Mouse (Mus musculus) megakaryocyte, embryonic 14.5 days (primary cell): ENCODE measurements around the gene Ift80. TPM values are rescaled to one million over a fixed set of nuclear protein-coding genes. Genes with fewer than 3 reads are reported as not detected.

Experiments
- H3K27me3 ChIP-seq: replicated peaks from 2 replicates; pipeline ENCODE3; 2012; ENCODE audit warnings: inconsistent platforms
- H3K36me3 ChIP-seq: replicated peaks from 2 replicates; pipeline ENCODE3; 2012; ENCODE audit warnings: low read length, inconsistent platforms, mixed read lengths
- H3K4me1 ChIP-seq: 2 replicates; pipeline ENCODE4 v1.6.1; 2012; ENCODE audit warnings: inconsistent platforms
- H3K4me3 ChIP-seq: replicated peaks from 2 replicates; pipeline ENCODE3; 2012; ENCODE audit warnings: moderate library complexity, mild to moderate bottlenecking, inconsistent platforms
- H3K9me3 ChIP-seq: 2 replicates; pipeline ENCODE4 v1.6.1; 2012; ENCODE audit warnings: inconsistent platforms
- FLI1 ChIP-seq: IDR thresholded peaks from 2 replicates; pipeline ENCODE4 v1.6.1; 2012; ENCODE audit warnings: low read length, inconsistent platforms, mixed read lengths
- GATA1 ChIP-seq: IDR thresholded peaks from 3 replicates; pipeline ENCODE4 v1.6.1; 2012; ENCODE audit warnings: mixed read lengths, low read length, inconsistent platforms, borderline replicate concordance
- polyA plus RNA-seq: library from polyadenylated mRNA; stranded (reverse); fragments of >175 nt; gene quantifications from 2 replicates; pipeline ENCODE4 v1.2.3, GENCODE M21; 2012; ENCODE audit warnings: low replicate concordance; ENCODE audit not compliant: insufficient read depth

The Ift80 gene
- polyA plus RNA-seq, 1 experiment: 0.10 TPM

- no peak for TF ChIP-seq GATA1
- TF ChIP-seq FLI1: no peak
- peaks cover 7% of the 10 kb centered on the region for H3K36me3 ChIP-seq
Measured at GRCm38 (mm10) chr3:69004055-69004436, 324 bp downstream of the Ift80 start.

DNA sequence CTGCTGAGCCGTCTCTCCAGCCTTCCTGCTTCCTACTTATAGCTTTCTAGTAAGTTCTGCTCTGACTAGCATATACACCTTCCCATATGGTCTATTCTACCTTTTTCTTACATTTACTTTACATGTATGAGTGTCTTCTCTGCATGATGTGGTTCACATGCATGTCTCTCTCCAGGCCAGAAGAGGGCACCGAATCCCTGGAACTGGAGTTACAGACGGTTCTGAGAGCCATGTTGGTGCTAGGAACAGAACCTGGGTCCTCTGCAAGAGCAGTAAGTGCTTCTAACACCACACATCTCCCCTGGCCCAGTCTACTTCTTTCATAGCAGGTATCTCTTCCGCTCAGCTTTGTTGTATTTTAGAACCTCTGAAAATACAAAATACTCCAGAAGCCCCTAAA is 1.6 kb downstream of the Ift80 start:
- Histone ChIP-seq H3K36me3 (peaks cover 7% of the 10 kb centered on the region), H3K4me3 (no peak overlapping the region), H3K4me1 (peaks cover 10% of the 10 kb centered on the region), H3K9me3 (no peaks in the 10 kb centered on the region), H3K27me3 (no peaks in the 10 kb centered on the region)
- TF ChIP-seq FLI1: no peak
- TF ChIP-seq GATA1: no peak

More at GRCm38 (mm10) chr3:69004055-69004436, 324 bp downstream of the Ift80 start:
- H3K4me3 ChIP-seq: peak overlapping the region; percentile 100
- no peaks in the 10 kb centered on the region for H3K27me3 ChIP-seq
- no peaks in the 10 kb centered on the region for H3K9me3 ChIP-seq
- H3K4me1 ChIP-seq: peaks cover 20% of the 10 kb centered on the region

DNA sequence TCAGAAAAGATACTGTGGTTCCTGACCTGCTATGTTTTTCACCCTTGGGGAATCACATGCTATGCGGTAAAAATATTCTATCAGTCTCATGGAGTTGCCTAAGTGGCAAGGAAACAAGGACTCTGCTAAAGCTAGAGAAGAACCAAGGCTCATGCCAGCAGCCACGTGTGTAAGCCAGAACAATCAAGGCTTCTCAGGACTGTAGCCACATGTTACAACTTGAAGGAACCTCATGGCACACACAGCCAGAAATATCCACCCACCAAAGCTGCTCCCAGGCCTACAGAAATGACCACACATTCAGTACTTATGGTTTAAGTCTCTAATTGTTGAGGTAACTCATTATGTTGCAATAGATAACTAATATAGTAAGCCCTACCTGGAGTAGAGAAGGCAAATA is 17.8 kb downstream of the Ift80 start:
- no peak overlapping the region for H3K4me3 ChIP-seq
- H3K27me3 ChIP-seq: no peaks in the 10 kb centered on the region
- no peaks in the 10 kb centered on the region for H3K9me3 ChIP-seq
- H3K4me1 ChIP-seq: no peaks in the 10 kb centered on the region
- TF ChIP-seq FLI1: no peak
- TF ChIP-seq GATA1: no peak
- H3K36me3 ChIP-seq: peaks cover 32% of the 10 kb centered on the region

DNA sequence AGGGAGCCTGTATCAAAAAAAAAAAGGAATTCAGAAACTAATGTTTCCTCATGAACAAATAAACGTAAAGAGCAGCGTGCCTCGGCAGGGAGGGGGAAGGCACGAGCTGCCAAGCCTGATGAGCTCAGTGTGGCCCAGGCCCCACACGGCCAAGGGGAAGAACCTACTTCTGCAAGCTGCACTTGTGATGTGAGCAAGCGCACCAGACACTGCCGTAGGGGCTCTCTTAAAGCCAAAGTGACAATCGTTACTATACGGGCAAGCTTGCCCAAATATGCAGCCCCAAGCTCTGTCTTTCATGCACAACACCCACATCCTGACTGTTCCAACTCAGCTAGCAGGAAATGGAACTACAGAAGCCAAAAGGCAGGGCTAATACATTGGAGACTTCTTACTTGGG is 23.5 kb downstream of the Ift80 start:
- no peak overlapping the region for H3K4me3 ChIP-seq
- H3K4me1 ChIP-seq: peaks cover 51% of the 10 kb centered on the region

DNA sequence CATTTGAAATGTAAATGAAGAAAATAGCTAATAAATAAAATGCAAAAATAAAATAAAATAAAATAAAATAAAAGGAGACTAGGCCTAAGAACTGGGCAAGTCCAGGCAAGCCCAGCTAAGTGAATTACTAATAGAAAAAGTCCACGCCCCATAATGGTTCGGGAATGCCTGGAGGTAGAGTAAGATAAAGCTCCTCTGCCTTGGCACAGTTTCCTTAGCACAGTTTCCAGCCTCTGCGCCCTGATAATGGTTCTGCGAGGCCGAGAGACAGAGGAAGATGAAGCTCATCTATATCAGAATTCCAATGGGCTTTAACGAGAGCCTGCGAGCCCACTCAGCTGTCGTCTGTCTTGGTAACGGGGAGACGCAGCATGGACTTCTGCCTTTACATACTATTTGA is 25.2 kb downstream of the Ift80 start:
- Histone ChIP-seq H3K36me3 (peaks cover 12% of the 10 kb centered on the region), H3K9me3 (no peaks in the 10 kb centered on the region), H3K27me3 (no peaks in the 10 kb centered on the region), H3K4me1 (peaks cover 64% of the 10 kb centered on the region), H3K4me3 (no peak overlapping the region)
- TF ChIP-seq GATA1: no peak
- no peak for TF ChIP-seq FLI1

More for the DNA sequence above, 23.5 kb downstream of the Ift80 start:
- Histone ChIP-seq H3K9me3 (no peaks in the 10 kb centered on the region), H3K36me3 (peaks cover 19% of the 10 kb centered on the region), H3K27me3 (no peaks in the 10 kb centered on the region)
- TF ChIP-seq GATA1 (no peak), FLI1 (no peak)

DNA sequence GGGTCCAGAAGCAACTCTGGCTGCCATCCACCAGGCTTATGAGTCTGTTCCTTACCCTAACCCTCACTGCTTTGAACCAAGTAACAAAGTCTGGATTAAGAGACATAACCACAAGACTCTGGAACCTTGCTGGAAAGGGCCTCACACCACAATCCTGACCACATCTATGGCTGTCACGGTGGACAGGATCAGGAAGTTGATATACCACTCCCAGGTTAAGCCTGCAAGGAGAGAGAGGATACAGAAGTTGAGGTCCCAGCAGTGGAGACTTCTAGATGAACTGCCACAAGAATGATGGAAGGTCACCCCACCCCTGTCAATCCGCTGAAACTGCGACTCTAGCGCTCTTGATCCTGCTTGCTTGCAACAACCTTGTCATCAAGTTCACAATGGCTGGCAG is 26.7 kb downstream of the Ift80 start:
- Histone ChIP-seq H3K27me3 (no peaks in the 10 kb centered on the region), H3K4me1 (peaks cover 77% of the 10 kb centered on the region), H3K36me3 (peaks cover 12% of the 10 kb centered on the region), H3K4me3 (no peak overlapping the region), H3K9me3 (no peaks in the 10 kb centered on the region)
- TF ChIP-seq FLI1 (no peak), GATA1 (no peak)

GRCm38 (mm10) chr3:68975533-68976490 is 28.6 kb downstream of the Ift80 start:
- Histone ChIP-seq H3K27me3 (no peaks in the 10 kb centered on the region), H3K4me1 (peaks cover 71% of the 10 kb centered on the region), H3K9me3 (no peaks in the 10 kb centered on the region), H3K4me3 (no peak overlapping the region), H3K36me3 (peaks cover 8% of the 10 kb centered on the region)
- no peak for TF ChIP-seq FLI1
- TF ChIP-seq GATA1: no peak

DNA sequence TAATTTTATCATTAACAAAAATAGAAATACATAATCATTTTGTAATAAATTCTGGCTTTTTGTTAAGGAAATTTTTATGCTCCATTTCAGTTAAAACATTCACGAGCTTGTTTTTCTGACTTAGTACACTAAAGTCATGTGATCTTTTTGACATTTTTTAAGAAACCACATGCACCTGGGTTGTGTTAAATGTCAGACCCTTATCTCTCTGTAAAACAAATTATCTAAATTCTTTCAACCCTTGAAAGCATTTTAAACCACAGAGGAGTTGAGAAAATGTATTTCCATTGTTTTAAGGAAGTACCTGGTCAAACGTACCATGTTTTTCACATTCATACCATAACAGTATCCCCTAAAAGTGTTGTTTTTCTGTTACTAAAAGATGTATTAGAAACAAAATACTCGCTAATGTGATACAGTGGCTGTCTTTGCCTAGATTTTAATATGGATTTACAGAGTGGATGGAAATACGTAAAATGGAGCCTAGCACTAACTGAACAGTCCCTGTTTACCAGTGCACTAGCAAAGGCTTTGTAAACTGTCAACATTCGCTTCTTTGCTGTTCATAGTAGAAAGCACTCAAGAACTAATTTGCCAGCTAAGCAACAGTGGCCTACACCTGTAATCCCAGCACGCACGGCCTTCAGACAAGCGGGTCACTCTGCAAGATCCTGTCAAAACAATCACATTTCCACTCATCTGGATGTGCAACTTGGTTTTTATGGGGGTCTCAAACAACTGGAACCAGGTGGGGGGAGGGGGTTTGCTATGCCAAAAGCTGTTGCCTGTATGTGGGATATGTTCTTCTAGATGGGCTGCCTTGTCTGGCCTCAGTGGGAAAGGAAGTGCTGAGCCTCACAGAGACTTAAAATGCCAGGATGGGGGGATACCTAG is 29.5 kb downstream of the Ift80 start:
- peaks cover 8% of the 10 kb centered on the region for H3K36me3 ChIP-seq
- H3K27me3 ChIP-seq: no peaks in the 10 kb centered on the region
- H3K9me3 ChIP-seq: no peaks in the 10 kb centered on the region
- H3K4me1 ChIP-seq: peaks cover 63% of the 10 kb centered on the region
- H3K4me3 ChIP-seq: no peak overlapping the region
- no peak for TF ChIP-seq GATA1
- no peak for TF ChIP-seq FLI1

GRCm38 (mm10) chr3:68973574-68973973 is 30.8 kb downstream of the Ift80 start:
- TF ChIP-seq FLI1 (no peak), GATA1 (no peak)
- Histone ChIP-seq H3K4me1 (peaks cover 59% of the 10 kb centered on the region), H3K36me3 (peaks cover 9% of the 10 kb centered on the region)

More at GRCm38 (mm10) chr3:68973574-68973973, 30.8 kb downstream of the Ift80 start:
- Histone ChIP-seq H3K9me3 (no peaks in the 10 kb centered on the region), H3K4me3 (no peak overlapping the region), H3K27me3 (no peaks in the 10 kb centered on the region)
